Mouse (Mus musculus) monocyte, adult 2 months (primary cell): ENCODE measurements around the gene Tnnc1.
A peak's percentile ranks its signal among the peaks of the same experiment; 100 is the strongest.

Source experiments
- DNase-seq, 2 experiments: peaks; one replicate each; pipeline ENCODE4 v3.0.0; 2022; ENCODE audit warnings: low spot score in 2 of 2, low read depth in 1 of 2

The Tnnc1 gene

DNA sequence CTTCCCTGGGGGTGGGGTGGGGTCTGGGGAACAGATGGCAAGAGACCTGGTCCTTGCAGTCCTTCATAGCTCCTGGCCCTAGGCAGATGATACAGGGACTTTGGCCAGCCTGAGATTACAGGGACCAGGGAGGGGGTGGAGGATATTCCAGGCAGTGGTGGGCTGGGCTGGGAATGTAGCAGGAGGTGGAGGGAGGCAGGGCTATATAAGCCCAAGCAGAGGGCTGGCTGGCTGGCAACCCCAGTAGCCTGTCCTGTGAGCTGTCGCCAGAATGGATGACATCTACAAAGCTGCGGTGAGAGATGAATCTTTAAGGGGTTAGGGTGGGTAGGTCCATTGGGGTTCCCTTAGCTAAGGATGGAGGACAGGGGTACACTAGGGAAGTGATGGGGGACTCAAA lies at the start of gene Tnnc1:
Gene Tnnc1, plus strand, starts transcription at position 229 of the 400 bp plus-strand sequence.
- no peak for DNase-seq

DNA sequence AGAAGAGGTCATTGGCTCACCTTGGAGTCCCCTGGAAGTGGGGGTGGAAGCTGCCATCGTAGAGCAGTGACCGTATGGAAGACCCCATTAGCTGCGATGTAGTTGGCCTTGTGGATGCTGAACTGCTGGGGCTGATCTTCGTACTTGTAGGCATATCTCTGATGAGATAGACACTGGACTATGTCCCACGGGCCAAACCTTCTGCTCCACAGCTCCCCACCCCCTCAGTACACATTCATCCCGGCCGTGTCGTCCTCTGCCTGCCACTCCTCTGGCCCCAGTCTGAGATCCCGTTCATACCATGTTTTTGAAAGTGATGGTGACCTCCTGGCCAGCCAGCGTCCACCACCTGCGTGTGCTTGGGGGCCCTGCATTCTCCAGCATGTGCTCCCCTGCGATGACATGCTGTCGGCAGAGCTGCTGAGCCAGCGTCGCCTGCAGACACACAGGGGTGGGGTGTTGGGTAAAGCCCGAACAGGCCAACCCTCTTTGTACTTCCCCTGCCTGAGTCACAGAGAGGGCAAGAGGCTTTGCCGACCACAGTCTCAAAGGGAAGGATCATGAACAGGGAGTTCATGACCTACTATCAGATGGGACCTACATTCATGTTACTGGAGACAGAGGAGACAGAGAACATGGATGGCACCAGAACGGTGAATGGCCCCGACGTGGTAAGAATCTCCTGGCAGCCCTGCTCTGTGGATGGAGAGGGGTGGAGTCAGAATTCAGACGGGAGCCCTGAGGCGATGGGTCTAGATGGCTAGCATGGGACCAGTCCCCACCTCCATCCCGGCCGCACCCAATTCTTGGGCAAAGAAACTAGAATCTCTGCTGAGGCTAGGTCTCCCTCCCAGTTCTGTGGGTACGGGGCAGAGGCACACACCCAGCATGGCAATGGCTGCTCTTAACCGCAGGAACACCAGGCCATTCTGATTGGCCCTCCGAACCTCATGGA lies 47.6 kb upstream of the Tnnc1 start:
- DNase-seq, result peak; percentile 67 to 68

DNA sequence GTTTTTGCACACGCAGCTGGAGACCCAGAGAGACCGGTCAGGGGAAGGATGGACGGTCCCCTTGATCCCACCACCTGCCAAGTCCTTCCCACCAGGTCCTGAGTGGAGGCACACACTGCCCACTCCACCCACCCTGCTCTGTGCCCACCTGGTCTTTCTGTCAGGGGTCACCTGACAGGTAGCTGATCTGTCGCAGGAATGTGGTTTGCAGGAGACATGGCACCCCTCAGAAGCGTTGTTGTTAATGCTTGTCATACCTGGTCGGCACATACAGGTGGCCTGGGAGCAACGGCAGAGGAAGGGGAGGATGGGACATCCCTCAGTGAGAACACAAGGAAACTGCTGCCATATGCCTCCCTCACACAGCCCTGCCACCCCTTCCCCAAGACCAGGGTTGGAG lies 46.9 kb upstream of the Tnnc1 start:
- DNase-seq, result no peak

DNA sequence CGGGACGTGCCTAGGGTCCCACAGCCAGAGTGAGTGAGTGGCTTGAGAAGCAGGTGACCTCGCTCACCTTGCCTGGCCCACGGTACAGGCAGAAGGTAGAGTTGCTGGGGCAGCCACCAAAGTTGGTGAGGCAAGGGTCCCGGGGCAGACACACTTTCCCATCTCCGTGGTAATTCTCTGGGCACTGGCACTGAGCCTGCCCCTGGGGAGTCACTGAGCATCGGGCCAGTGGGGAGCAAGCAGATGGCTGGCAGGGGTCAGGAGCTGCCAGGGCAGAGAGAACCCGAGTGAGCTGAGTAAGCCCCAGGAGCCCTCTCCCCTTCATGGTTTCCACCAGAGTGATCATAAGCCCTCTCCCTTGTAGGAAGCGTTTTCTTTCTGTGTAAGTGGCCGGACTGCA lies 46.5 kb upstream of the Tnnc1 start:
- DNase-seq, result no peak

DNA sequence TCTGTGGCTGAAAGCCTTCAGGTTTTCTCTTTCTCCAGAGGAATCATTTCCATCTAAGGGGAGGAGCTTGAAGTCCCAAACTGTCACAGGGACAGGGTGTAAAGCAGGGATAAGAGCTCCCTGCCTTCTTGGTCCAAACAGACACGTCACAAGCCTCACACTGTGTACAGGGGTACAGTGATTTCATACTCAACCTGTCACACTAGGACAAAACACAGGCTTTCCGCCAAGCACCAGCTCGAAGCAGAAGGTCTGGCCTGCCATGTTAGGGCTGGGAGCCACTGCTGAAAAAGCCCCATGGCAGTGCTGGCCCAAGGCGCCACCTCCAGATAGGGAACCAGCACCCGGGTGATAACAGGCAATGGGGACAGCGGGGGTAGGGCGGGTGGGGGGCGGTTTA lies 44.0 kb upstream of the Tnnc1 start:
- no peak for DNase-seq

DNA sequence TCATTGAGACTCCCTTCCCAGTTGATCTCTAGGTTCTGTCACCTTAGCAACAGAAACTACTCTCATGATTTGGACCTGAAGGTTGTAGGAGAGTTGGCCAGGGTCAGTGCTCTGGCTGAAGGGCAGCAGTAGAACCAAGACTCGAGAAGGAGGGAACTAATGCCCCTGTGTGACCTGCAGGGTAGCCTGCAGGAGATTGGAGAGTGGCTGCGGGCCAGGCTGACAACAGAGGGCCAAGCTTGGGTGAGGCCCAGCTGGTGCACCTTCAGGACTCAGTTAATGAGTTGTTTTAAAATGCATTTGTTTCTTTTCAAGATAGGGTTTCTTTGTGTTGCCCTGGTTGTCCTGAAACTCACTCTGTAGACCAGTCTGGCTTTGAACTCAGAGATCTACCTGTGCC lies 43.1 kb upstream of the Tnnc1 start:
- DNase-seq, result no peak

DNA sequence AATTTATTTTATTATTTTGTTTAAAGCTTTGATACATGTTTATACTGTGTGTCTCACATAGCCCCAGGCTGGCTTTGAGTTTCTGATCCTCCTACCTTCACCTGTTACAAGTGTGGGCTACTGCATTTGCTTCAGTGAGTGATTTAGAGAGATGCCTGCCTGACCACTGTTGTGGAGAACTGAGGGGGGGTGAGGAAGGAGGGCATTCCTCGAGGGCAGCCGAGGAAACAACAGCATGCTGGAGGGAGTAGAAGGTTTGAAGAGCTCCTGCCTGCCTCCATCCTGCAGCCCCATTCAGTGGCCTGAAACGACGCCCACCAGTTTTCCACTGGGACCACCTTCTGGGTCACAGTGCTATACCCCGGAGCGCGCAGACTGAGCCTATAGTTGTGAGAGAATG lies 42.7 kb upstream of the Tnnc1 start:
- no peak for DNase-seq

DNA sequence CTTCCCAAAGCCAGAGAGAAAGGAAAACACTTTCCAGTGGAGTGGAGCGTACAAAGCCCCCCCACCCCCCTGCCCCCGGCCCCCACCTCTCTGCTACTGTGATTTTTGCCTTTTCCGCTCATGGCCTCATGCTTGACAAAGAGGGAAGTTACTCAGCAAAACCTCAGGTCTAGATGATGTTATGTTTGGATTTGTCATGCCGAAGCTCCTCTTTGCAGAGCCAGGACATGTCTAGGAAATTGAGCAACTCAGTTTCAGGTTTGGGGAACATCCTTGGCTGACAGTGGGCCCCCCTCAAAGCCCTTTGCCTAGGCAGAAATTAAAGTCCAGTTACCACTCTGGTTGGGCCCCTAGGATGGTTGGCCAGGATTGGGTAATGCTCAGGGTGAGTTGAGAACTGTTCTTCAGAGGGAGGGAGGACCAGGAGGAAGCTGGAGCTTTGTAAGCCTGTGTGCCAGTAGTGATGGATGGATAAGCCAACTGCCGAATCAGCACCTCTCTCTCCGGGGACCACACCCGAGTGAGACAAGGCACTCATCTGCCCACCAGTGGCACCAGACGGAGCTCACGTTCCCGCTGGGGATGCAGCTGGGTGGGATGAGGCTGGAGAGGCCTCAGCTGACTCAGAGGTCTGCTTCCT lies 42.0 kb upstream of the Tnnc1 start:
- peak; percentile 57 to 68 for DNase-seq

DNA sequence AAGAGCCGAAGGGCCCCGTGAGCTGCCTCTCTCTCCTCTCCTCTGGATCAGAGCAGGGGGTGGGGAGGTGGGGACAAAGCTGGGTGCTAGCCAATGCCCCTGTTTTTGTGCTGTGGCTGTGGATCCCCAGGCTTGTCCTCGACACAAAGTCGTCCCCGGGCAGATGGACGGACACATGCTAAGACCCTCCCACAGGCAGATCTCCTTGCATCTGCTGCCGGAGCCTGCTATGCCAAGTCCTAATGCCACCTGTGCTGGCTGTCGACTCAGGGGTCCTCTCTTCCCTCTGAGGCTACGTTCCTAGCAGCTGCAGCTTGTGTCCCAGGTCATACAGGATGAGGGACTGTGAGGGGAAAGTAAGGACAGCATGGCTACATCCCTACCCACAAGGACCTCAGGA lies 41.3 kb upstream of the Tnnc1 start:
- DNase-seq, result no peak

DNA sequence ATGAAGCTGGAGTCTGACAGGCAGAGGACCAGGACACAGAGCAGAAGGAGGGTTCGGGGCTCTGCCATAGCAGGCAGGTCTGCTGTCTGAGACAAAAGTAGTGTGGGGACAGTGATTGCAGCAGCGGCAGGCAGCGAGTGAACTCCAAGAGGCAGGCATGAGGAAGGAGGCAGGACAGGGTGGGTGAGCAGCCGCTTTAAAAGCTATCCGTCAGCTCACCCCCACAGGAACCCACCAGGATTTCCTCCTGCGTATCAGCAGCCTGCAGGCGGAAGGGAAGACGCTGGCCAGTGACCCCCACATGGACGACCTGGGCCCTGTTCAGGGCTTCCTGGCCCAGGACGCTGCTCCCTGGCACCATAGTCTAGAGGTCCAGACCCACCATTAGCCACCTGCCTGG lies 39.7 kb upstream of the Tnnc1 start, which contains the start of gene Stab1:
Gene Stab1, minus strand, starts transcription at position 217 of the 400 bp plus-strand sequence.
- DNase-seq, result no peak

DNA sequence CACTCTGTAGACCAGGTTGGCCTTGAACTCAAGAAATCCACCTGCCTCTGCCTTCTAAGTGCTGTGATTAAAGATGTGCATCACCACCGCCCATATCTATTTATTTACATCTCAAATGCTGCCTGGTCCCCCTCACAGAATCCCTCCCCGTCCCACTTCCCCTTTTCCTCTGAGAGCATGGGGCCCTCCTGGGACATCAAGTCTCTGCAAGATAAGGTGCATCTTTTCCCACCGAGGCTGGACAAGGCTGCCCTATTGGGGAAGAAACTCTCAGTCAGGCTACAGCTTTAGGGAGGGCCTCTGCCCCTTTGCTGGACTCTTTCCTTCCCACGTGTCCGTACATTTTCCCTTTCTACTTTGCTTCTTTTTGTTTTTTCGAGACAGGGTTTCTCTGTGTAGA lies 38.6 kb upstream of the Tnnc1 start:
- DNase-seq, result no peak

DNA sequence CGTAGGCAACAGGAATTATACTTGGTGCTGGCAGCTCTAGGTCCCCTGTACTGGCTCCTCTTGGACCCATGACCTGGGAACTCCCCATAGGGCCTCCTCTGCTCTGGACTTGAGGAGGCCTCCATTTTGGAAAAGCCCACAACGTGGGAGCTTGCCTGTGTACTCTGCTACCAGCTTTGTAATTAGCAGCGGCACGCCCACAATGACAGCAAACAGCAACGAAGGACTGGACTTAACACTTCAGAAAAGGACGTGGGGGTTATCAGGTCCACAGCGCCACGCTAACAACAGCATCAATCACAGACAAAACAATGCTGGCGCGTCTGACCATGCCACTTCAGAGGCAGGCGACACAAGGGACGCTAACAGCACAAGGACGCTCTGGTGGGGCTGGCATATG lies 37.1 kb upstream of the Tnnc1 start:
- no peak for DNase-seq

DNA sequence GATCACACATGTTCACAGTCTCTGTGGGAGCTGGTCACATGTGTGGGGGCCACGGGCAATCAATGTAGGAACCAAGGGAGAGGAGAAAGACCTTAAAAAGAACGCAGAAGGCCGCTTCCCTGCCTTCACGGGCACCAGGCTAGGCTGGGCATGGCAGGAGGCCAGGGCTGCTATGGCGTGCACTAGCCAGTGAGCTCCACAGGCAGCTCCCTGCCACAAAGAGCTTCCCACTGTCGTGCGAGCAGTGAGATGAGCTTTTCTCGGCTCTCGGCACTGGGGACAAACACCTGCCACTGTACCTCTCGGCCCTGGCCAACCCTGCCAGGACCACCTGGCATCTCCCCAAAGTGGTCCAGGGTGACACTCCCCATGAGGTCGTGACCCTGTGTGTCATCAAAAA lies 36.7 kb upstream of the Tnnc1 start:
- DNase-seq, result no peak

DNA sequence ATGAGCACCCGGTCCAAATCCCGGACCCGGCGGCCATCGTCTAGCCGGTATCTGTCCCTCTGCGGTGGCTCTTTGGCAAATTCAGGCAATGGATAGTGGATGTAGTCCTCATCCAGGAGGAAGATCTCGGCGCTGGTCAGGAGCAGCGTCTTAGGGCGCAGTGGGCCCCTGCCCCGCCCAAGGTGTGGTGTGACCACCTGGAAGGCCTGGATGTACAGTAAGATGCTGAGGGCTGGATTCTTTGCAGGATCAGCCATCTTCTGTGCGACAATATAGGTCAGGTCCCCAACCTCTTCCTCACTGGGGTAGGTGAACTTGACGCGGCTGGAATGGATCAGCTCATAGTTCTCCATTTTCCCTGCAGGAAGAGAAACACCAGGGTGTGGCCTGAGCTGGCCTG lies 36.3 kb upstream of the Tnnc1 start:
- no peak for DNase-seq

DNA sequence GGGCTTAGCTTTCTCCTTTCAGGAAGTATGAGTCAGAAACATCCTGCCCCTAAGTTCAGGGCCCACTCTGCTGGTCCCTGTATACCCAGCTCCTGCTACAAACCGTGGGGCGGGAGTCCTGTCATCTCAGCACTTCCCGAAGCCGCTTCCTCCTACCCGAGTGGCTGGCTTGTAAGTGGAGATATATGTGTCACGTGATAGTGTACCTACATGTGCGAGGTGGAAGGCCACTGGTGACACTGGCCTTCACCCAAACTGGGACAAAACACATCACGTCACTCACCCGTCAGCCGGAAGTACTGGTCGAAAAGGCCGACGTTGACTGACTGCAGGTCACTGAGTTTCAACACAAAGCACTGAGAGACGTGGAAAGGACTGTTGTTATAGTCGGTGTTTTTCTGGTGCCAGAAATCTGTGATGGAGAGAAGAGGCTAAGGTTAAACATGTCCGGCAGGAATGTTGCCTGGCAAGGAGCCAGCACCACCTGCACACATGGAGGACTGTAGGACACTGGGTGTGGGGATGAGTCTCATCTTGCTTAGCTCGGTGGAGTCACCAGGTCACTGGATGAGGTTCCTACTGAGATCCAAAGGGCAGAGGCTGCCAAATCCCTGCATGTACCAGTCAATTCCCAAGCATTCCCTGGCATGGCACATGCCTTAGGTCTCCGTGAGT lies 35.2 kb upstream of the Tnnc1 start:
- no peak for DNase-seq

DNA sequence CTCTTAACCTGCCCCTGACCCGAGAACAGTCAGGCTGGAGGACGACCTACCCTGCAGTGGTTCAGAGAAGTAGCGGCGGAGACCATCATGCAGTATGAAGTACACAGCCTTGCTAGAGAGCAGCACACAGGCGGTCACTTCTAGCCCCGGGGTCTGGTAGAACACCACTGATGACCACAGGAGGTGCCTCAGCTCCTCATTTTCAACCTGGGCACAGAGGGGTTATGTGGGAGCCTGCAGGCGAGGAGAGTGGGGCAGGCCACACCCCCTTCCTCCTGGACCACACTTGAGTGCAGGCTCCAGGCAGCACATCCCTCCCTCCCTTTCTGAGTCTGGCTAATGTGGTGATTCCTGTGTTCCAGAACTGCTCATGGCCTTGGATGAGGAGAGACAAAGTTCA lies 34.6 kb upstream of the Tnnc1 start:
- no peak for DNase-seq

DNA sequence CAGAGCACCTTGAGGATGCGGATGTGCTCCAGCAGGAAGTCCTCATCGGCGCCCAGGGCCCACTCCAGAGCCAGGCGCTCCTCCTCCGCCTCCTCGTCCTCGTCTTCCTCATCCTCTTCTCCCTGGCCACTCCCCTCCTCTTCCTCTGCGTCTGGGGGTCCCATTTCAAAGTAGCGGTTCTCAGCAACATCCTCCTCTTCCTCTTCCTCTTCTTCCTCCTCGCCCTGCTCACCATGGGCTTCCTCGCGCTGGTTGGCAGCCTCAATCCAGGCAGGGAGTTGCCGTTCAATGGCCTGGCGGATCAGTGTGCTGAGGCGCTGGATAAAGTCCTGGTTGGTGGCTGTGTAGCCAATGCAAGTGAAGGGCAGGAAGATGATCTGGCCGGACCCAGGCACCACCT lies 30.8 kb upstream of the Tnnc1 start:
- DNase-seq, result no peak

DNA sequence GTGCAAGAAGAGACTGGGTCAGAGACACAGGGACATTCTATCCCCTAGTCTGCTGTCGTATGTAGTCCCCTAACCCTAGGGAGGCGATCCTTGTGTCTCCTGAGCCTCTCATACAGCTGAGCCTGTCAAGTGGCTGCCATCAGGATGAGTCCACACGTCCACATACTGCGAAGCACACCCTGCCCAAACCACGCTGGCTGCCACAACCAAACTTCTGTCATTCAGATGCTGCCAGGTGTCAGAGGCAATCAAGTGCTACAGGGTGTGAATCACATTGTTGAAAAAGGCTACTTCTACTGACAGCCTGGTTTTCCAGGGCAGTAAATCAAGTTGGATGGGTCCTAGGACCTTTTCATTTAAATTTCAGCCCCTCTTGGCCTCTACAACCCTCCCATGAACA lies 30.4 kb upstream of the Tnnc1 start:
- no peak for DNase-seq

DNA sequence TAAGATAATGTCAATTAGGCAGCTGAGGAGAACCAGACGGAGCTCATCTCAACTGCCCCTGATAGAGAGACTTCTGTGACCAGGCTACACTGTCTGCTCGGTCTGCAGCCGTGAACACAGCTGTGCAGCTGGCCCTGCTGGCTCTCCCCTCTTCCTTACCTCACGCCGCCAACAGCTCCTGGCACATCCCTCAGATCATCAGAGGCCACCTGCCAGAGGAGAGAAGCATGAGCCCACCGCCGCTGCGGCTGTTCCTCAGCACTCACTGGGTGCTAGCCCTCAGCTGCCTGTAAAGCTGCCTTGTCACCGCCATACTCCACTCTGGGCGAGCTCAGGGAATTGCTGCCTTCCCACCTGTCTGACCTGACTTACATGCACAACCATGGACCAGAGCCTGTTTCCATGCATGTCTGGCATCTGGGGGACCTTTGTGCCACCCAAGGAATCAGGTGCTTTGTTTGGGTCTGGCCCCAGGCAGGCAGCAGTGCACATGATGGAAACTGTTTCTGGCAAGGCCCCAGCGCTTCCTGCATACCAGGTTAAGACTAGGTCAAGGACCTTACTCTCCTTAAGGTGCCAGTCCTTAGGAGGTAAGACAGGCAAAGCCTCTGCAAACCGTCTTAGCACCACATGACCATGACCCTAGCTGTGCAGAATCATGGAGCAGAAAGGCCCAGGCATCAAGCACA lies 28.3 kb upstream of the Tnnc1 start:
- DNase-seq, result no peak

DNA sequence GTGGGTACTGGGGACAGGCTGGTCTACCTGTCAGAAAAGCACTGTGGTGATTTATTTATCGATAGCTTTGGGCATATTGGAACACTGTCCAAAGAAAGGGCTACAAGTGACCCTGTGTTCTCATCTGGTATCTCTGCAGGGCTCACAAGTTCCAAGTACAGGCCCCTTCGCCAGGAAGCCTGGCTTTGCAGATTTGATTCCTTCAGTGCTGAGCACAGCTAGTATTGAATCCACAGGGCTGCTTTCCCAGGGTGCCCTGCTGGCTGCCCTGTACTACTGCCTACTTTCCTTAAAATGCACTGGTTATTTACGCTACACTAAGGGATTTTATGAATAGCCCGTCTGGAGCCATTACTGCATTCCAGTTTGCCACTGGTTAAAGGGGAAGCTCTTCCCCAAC lies 26.6 kb upstream of the Tnnc1 start:
- no peak for DNase-seq

DNA sequence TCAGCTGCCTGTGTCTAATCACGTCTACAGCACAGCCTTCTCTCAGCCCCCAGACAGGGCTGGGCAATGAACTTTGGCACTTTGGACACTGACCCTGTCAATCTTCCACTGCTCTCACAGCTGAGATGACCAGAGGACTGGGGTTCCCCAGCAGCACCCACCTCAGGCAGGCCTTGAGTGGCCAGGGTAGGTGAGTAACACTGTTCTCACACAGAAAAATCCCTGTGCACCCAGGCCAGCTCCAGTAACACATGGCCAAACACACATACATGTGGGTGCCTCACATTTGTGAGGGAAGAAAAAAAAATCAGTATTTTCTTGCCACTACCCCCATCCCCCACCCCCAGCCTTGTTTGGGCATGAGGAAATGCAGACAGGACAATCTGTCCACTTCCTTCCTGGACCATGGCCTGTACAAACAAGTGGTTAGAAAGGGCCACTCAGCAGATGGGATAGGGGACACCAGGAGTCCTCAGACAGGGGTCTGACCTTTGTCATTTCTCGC lies 25.3 kb upstream of the Tnnc1 start:
- no peak for DNase-seq
